ENCODE assay signal across 26 mouse cellular contexts in genomic region chr11:119879573-119879972, GRCm38 (mm10).
"Had no signal": no experiment of that assay in that cellular context is flagged by ENCODE, and none has a peak within 500 bp of the region (broad histone marks: within the 10 kb centered on the region; RNA-seq: fewer than 3 reads in every experiment).

No protein-coding gene starts in this region.

- DNase-seq: cerebellum, adult 8-10 months; cerebellum, adult 9-10 months; cerebellum, adult 9-11 months; cerebellum, postnatal 10 days; cerebellum, postnatal 14 days; cerebellum, postnatal 25 days; cerebellum, postnatal 36 days; embryo, embryonic 11 days; forebrain, postnatal 0 days; gastrocnemius, adult 2 months; gastrocnemius, postnatal 10 days; gastrocnemius, postnatal 14 days; gastrocnemius, postnatal 25 days; gastrocnemius, postnatal 36 days; heart, adult 11 months; heart, adult 18-20 months; heart, adult 2 months had no signal

- H3K4me3 ChIP-seq: embryonic facial prominence, embryonic 10.5 days; embryonic facial prominence, embryonic 12.5 days; embryonic facial prominence, embryonic 13.5 days; embryonic facial prominence, embryonic 15.5 days; erythroblast, embryonic 14.5 days; forebrain, embryonic 10.5 days; forebrain, embryonic 12.5 days; forebrain, embryonic 13.5 days; forebrain, embryonic 15.5 days; gastrocnemius, adult 2 months; heart, adult 2 months had no signal

- H3K27me3 ChIP-seq: embryonic facial prominence, embryonic 12.5 days; embryonic facial prominence, embryonic 13.5 days; embryonic facial prominence, embryonic 15.5 days; forebrain, embryonic 12.5 days; forebrain, embryonic 13.5 days; forebrain, embryonic 15.5 days had no signal

- H3K4me2 ChIP-seq: embryonic facial prominence, embryonic 12.5 days; embryonic facial prominence, embryonic 13.5 days; embryonic facial prominence, embryonic 15.5 days; forebrain, embryonic 12.5 days; forebrain, embryonic 13.5 days; forebrain, embryonic 15.5 days had no signal
